Mouse (Mus musculus): Measurements from ENCODE around the gene Foxa2.

Foxa2 gene

GRCm38 (mm10) chr2:148046799-148047165 lies at the start of gene Foxa2:
Gene Foxa2, minus strand, starts transcription at chr2:148046969.
- in situ Hi-C loops (cut with MboI, MseI) = loop anchor here (25.0 kb wide), 1 partner anchor 684 kb away; the partner anchor contains the start of gene Pax1

- in situ Hi-C loops (cut with MboI, MseI) = no loop called here
Observed at GRCm38 (mm10) chr2:148092089-148092488, 45.3 kb upstream of the Foxa2 start.

GRCm38 (mm10) chr2:148091657-148092056 lies 44.9 kb upstream of the Foxa2 start:
- in situ Hi-C loops (cut with MboI, MseI) = no loop called here

GRCm38 (mm10) chr2:148090071-148090470 lies 43.3 kb upstream of the Foxa2 start:
- in situ Hi-C loops (cut with MboI, MseI) = no loop called here

- in situ Hi-C loops (cut with MboI, MseI) = loop anchor here (10.0 kb wide), 1 partner anchor 651 kb away; no protein-coding TSS in a partner anchor
Observed at GRCm38 (mm10) chr2:148085529-148085928, 38.8 kb upstream of the Foxa2 start.

GRCm38 (mm10) chr2:148085126-148085525 lies 38.4 kb upstream of the Foxa2 start:
- in situ Hi-C loops (cut with MboI, MseI) = loop anchor here (10.0 kb wide), 1 partner anchor 650 kb away; no protein-coding TSS in a partner anchor

GRCm38 (mm10) chr2:148082283-148082682 lies 35.5 kb upstream of the Foxa2 start:
- in situ Hi-C loops (cut with MboI, MseI) = loop anchor here (10.0 kb wide), 1 partner anchor 647 kb away; no protein-coding TSS in a partner anchor

- in situ Hi-C loops (cut with MboI, MseI) = no loop called here
Observed at GRCm38 (mm10) chr2:148060705-148061104, 13.9 kb upstream of the Foxa2 start.

GRCm38 (mm10) chr2:148053411-148053810 lies 6.6 kb upstream of the Foxa2 start:
- in situ Hi-C loops (cut with MboI, MseI) = no loop called here

GRCm38 (mm10) chr2:148048484-148049129 lies 1.8 kb upstream of the Foxa2 start:
- in situ Hi-C loops (cut with MboI, MseI) = loop anchor here (25.0 kb wide), 1 partner anchor 686 kb away; the partner anchor contains the start of gene Pax1

- in situ Hi-C loops (cut with MboI, MseI) = loop anchor here (25.0 kb wide), 1 partner anchor 685 kb away; the partner anchor contains the start of gene Pax1
Observed at GRCm38 (mm10) chr2:148047611-148048010, 842 bp upstream of the Foxa2 start.

GRCm38 (mm10) chr2:148045937-148046798 lies 601 bp downstream of the Foxa2 start:
- in situ Hi-C loops (cut with MboI, MseI) = loop anchor here (25.0 kb wide), 1 partner anchor 684 kb away; the partner anchor contains the start of gene Pax1

- in situ Hi-C loops (cut with MboI, MseI) = loop anchor here (25.0 kb wide), 1 partner anchor 683 kb away; the partner anchor contains the start of gene Pax1
Observed at GRCm38 (mm10) chr2:148045543-148045936, 1.2 kb downstream of the Foxa2 start.

GRCm38 (mm10) chr2:148044877-148045539 lies 1.8 kb downstream of the Foxa2 start:
- in situ Hi-C loops (cut with MboI, MseI) = loop anchor here (25.0 kb wide), 1 partner anchor 683 kb away; the partner anchor contains the start of gene Pax1

- in situ Hi-C loops (cut with MboI, MseI) = loop anchor here (25.0 kb wide), 1 partner anchor 682 kb away; the partner anchor contains the start of gene Pax1
Observed at GRCm38 (mm10) chr2:148043976-148044876, 2.5 kb downstream of the Foxa2 start.

- in situ Hi-C loops (cut with MboI, MseI) = loop anchor here (25.0 kb wide), 1 partner anchor 681 kb away; the partner anchor contains the start of gene Pax1
Observed at GRCm38 (mm10) chr2:148043271-148043975, 3.3 kb downstream of the Foxa2 start.

GRCm38 (mm10) chr2:148042126-148042640 lies 4.6 kb downstream of the Foxa2 start:
- in situ Hi-C loops (cut with MboI, MseI) = loop anchor here (25.0 kb wide), 1 partner anchor 680 kb away; the partner anchor contains the start of gene Pax1

GRCm38 (mm10) chr2:148041381-148041780 lies 5.4 kb downstream of the Foxa2 start:
- in situ Hi-C loops (cut with MboI, MseI) = loop anchor here (25.0 kb wide), 1 partner anchor 679 kb away; the partner anchor contains the start of gene Pax1
